Mouse (Mus musculus): ENCODE measurements at regions not wholly inside any gene's neighbourhood (a gene's known extent, or its start where the extent isn't known, plus 50 kb on each side); places are given as distances from the start of the nearest gene placed in this dataset.

- DNase-seq (ENCODE audit: extremely low spot score, low read depth, low spot score) = no peak
Measured at GRCm38 (mm10) chr2:131740456-131740855, 119.1 kb downstream of the Erv3 start.

- no peak for DNase-seq (ENCODE audit: extremely low spot score, low read depth, low spot score)
Measured at GRCm38 (mm10) chr2:131739022-131739421, 120.5 kb downstream of the Erv3 start.

- DNase-seq (ENCODE audit: extremely low spot score, low read depth, low spot score) = no peak
Measured at GRCm38 (mm10) chr2:131734740-131735378, 124.7 kb downstream of the Erv3 start.

- no peak for DNase-seq (ENCODE audit: extremely low spot score, low read depth, low spot score)
Measured at GRCm38 (mm10) chr2:131726533-131726932, 133.0 kb downstream of the Erv3 start.

- DNase-seq (ENCODE audit: extremely low spot score, low read depth, low spot score) = no peak
Measured at GRCm38 (mm10) chr2:131721631-131722545, 137.7 kb downstream of the Erv3 start.

GRCm38 (mm10) chr2:131717561-131717960 is 142.0 kb downstream of the Erv3 start:
- no peak for DNase-seq (ENCODE audit: extremely low spot score, low read depth, low spot score)

GRCm38 (mm10) chr2:131716841-131717240 is 142.7 kb downstream of the Erv3 start:
- DNase-seq (ENCODE audit: extremely low spot score, low read depth, low spot score) = no peak

GRCm38 (mm10) chr2:131715381-131715780 is 144.2 kb downstream of the Erv3 start:
- DNase-seq (ENCODE audit: extremely low spot score, low read depth, low spot score) = no peak

GRCm38 (mm10) chr2:131711886-131712285 is 147.7 kb downstream of the Erv3 start:
- DNase-seq (ENCODE audit: extremely low spot score, low read depth, low spot score) = no peak

- no peak for DNase-seq (ENCODE audit: extremely low spot score, low read depth, low spot score)
Measured at GRCm38 (mm10) chr2:131706565-131706964, 144.5 kb upstream of the Adra1d start.

GRCm38 (mm10) chr2:131704406-131704805 is 142.3 kb upstream of the Adra1d start:
- no peak for DNase-seq (ENCODE audit: extremely low spot score, low read depth, low spot score)

GRCm38 (mm10) chr2:131702146-131702545 is 140.1 kb upstream of the Adra1d start:
- no peak for DNase-seq (ENCODE audit: extremely low spot score, low read depth, low spot score)

- DNase-seq (ENCODE audit: extremely low spot score, low read depth, low spot score) = no peak
Measured at GRCm38 (mm10) chr2:131699798-131700197, 137.7 kb upstream of the Adra1d start.

- no peak for DNase-seq (ENCODE audit: extremely low spot score, low read depth, low spot score)
Measured at GRCm38 (mm10) chr2:131698008-131698965, 136.2 kb upstream of the Adra1d start.

- DNase-seq (ENCODE audit: extremely low spot score, low read depth, low spot score) = no peak
Measured at GRCm38 (mm10) chr2:131696307-131696706, 134.2 kb upstream of the Adra1d start.

GRCm38 (mm10) chr2:131689996-131690395 is 127.9 kb upstream of the Adra1d start:
- no peak for DNase-seq (ENCODE audit: extremely low spot score, low read depth, low spot score)

- DNase-seq (ENCODE audit: extremely low spot score, low read depth, low spot score) = no peak
Measured at GRCm38 (mm10) chr2:131688282-131688681, 126.2 kb upstream of the Adra1d start.

- DNase-seq (ENCODE audit: extremely low spot score, low read depth, low spot score) = no peak
Measured at GRCm38 (mm10) chr2:131687449-131687848, 125.4 kb upstream of the Adra1d start.

- DNase-seq (ENCODE audit: extremely low spot score, low read depth, low spot score) = no peak
Measured at GRCm38 (mm10) chr2:131686748-131687147, 124.7 kb upstream of the Adra1d start.

- no peak for DNase-seq (ENCODE audit: extremely low spot score, low read depth, low spot score)
Measured at GRCm38 (mm10) chr2:131685326-131685725, 123.2 kb upstream of the Adra1d start.

- DNase-seq (ENCODE audit: extremely low spot score, low read depth, low spot score) = no peak
Measured at GRCm38 (mm10) chr2:131683734-131684133, 121.7 kb upstream of the Adra1d start.

Measured in hindlimb bud, embryonic 11.5 days (tissue).